Mouse (Mus musculus): ENCODE data around the gene Prep. TPM values are rescaled to one million over a fixed set of nuclear protein-coding genes. Genes with fewer than 3 reads are reported as not detected.

Prep gene
- polyA plus RNA-seq, 1 experiment, result 2.1 TPM

- Histone ChIP-seq H3K27me3 (ENCODE audit: control insufficient read depth, insufficient read depth, low read length) (no peaks in the 10 kb centered on the region), H3K4me3 (ENCODE audit: control insufficient read depth, low read depth, low read length) (no peak overlapping the region), H3K36me3 (ENCODE audit: control insufficient read depth, insufficient read depth, low read length) (no peaks in the 10 kb centered on the region), H3K4me1 (ENCODE audit: control insufficient read depth, insufficient read depth, low read length) (no peaks in the 10 kb centered on the region; the same call in 1 of the 2 replicates), H3K27ac (ENCODE audit: control insufficient read depth, insufficient read depth, low read depth, low read length) (no peak overlapping the region)
- no peak for TF ChIP-seq POLR2A (IDR thresholded peaks at IDR 0.05; ENCODE audit: control insufficient read depth, low read depth, low read length)
- TF ChIP-seq CTCF (IDR thresholded peaks at IDR 0.05; ENCODE audit: control insufficient read depth, insufficient read depth, insufficient replicate concordance, low read depth, low read length), result no peak
Observed at GRCm38 (mm10) chr10:45118389-45118788, 51.4 kb downstream of the Prep start.

- H3K36me3 ChIP-seq (ENCODE audit: control insufficient read depth, insufficient read depth, low read length), result no peaks in the 10 kb centered on the region
- TF ChIP-seq CTCF (IDR thresholded peaks at IDR 0.05; ENCODE audit: control insufficient read depth, insufficient read depth, insufficient replicate concordance, low read depth, low read length) (no peak), POLR2A (IDR thresholded peaks at IDR 0.05; ENCODE audit: control insufficient read depth, low read depth, low read length) (no peak)
- H3K4me3 ChIP-seq (ENCODE audit: control insufficient read depth, low read depth, low read length), result no peak overlapping the region
- H3K27me3 ChIP-seq (ENCODE audit: control insufficient read depth, insufficient read depth, low read length), result no peaks in the 10 kb centered on the region
- H3K27ac ChIP-seq (ENCODE audit: control insufficient read depth, insufficient read depth, low read depth, low read length), result no peak overlapping the region
- H3K4me1 ChIP-seq (ENCODE audit: control insufficient read depth, insufficient read depth, low read length), result no peaks in the 10 kb centered on the region; the same call in 1 of the 2 replicates
Observed at GRCm38 (mm10) chr10:45121637-45122036, 54.6 kb downstream of the Prep start.

GRCm38 (mm10) chr10:45122476-45122875, 55.5 kb downstream of the Prep start:
- no peak overlapping the region for H3K27ac ChIP-seq (ENCODE audit: control insufficient read depth, insufficient read depth, low read depth, low read length)
- no peaks in the 10 kb centered on the region for H3K27me3 ChIP-seq (ENCODE audit: control insufficient read depth, insufficient read depth, low read length)
- TF ChIP-seq CTCF (IDR thresholded peaks at IDR 0.05; ENCODE audit: control insufficient read depth, insufficient read depth, insufficient replicate concordance, low read depth, low read length) (no peak), POLR2A (IDR thresholded peaks at IDR 0.05; ENCODE audit: control insufficient read depth, low read depth, low read length) (no peak)
- H3K4me1 ChIP-seq (ENCODE audit: control insufficient read depth, insufficient read depth, low read length), result no peaks in the 10 kb centered on the region; the same call in 1 of the 2 replicates
- no peak overlapping the region for H3K4me3 ChIP-seq (ENCODE audit: control insufficient read depth, low read depth, low read length)
- no peaks in the 10 kb centered on the region for H3K36me3 ChIP-seq (ENCODE audit: control insufficient read depth, insufficient read depth, low read length)

- Histone ChIP-seq H3K4me3 (ENCODE audit: control insufficient read depth, low read depth, low read length) (no peak overlapping the region), H3K27me3 (ENCODE audit: control insufficient read depth, insufficient read depth, low read length) (no peaks in the 10 kb centered on the region), H3K27ac (ENCODE audit: control insufficient read depth, insufficient read depth, low read depth, low read length) (no peak overlapping the region), H3K4me1 (ENCODE audit: control insufficient read depth, insufficient read depth, low read length) (no peaks in the 10 kb centered on the region; the same call in 1 of the 2 replicates), H3K36me3 (ENCODE audit: control insufficient read depth, insufficient read depth, low read length) (no peaks in the 10 kb centered on the region)
- TF ChIP-seq POLR2A (IDR thresholded peaks at IDR 0.05; ENCODE audit: control insufficient read depth, low read depth, low read length), result no peak
- no peak for TF ChIP-seq CTCF (IDR thresholded peaks at IDR 0.05; ENCODE audit: control insufficient read depth, insufficient read depth, insufficient replicate concordance, low read depth, low read length)
Observed at GRCm38 (mm10) chr10:45123011-45123410, 56.0 kb downstream of the Prep start.

- TF ChIP-seq POLR2A (IDR thresholded peaks at IDR 0.05; ENCODE audit: control insufficient read depth, low read depth, low read length), result no peak
- TF ChIP-seq CTCF (IDR thresholded peaks at IDR 0.05; ENCODE audit: control insufficient read depth, insufficient read depth, insufficient replicate concordance, low read depth, low read length), result no peak
- Histone ChIP-seq H3K4me1 (ENCODE audit: control insufficient read depth, insufficient read depth, low read length) (no peaks in the 10 kb centered on the region), H3K4me3 (ENCODE audit: control insufficient read depth, low read depth, low read length) (peak overlapping the region; percentile 25), H3K27ac (ENCODE audit: control insufficient read depth, insufficient read depth, low read depth, low read length) (no peak overlapping the region), H3K27me3 (ENCODE audit: control insufficient read depth, insufficient read depth, low read length) (no peaks in the 10 kb centered on the region), H3K36me3 (ENCODE audit: control insufficient read depth, insufficient read depth, low read length) (no peaks in the 10 kb centered on the region)
Observed at GRCm38 (mm10) chr10:45129105-45129504, 62.1 kb downstream of the Prep start.

GRCm38 (mm10) chr10:45130004-45130403, 63.0 kb downstream of the Prep start:
- TF ChIP-seq POLR2A (IDR thresholded peaks at IDR 0.05; ENCODE audit: control insufficient read depth, low read depth, low read length) (no peak), CTCF (IDR thresholded peaks at IDR 0.05; ENCODE audit: control insufficient read depth, insufficient read depth, insufficient replicate concordance, low read depth, low read length) (no peak)
- Histone ChIP-seq H3K27ac (ENCODE audit: control insufficient read depth, insufficient read depth, low read depth, low read length) (no peak overlapping the region), H3K4me1 (ENCODE audit: control insufficient read depth, insufficient read depth, low read length) (no peaks in the 10 kb centered on the region), H3K27me3 (ENCODE audit: control insufficient read depth, insufficient read depth, low read length) (no peaks in the 10 kb centered on the region), H3K36me3 (ENCODE audit: control insufficient read depth, insufficient read depth, low read length) (no peaks in the 10 kb centered on the region), H3K4me3 (ENCODE audit: control insufficient read depth, low read depth, low read length) (no peak overlapping the region)

- no peaks in the 10 kb centered on the region for H3K4me1 ChIP-seq (ENCODE audit: control insufficient read depth, insufficient read depth, low read length)
- H3K4me3 ChIP-seq (ENCODE audit: control insufficient read depth, low read depth, low read length), result no peak overlapping the region
- TF ChIP-seq POLR2A (IDR thresholded peaks at IDR 0.05; ENCODE audit: control insufficient read depth, low read depth, low read length), result no peak
- peak; percentile 22; the same call in 1 of the 2 replicates for TF ChIP-seq CTCF (IDR thresholded peaks at IDR 0.05; ENCODE audit: control insufficient read depth, insufficient read depth, insufficient replicate concordance, low read depth, low read length)
- H3K27me3 ChIP-seq (ENCODE audit: control insufficient read depth, insufficient read depth, low read length), result no peaks in the 10 kb centered on the region
- no peak overlapping the region for H3K27ac ChIP-seq (ENCODE audit: control insufficient read depth, insufficient read depth, low read depth, low read length)
- H3K36me3 ChIP-seq (ENCODE audit: control insufficient read depth, insufficient read depth, low read length), result no peaks in the 10 kb centered on the region
Observed at GRCm38 (mm10) chr10:45132371-45132770, 65.4 kb downstream of the Prep start.

GRCm38 (mm10) chr10:45136806-45137205, 69.8 kb downstream of the Prep start:
- H3K27me3 ChIP-seq (ENCODE audit: control insufficient read depth, insufficient read depth, low read length), result no peaks in the 10 kb centered on the region
- no peak for TF ChIP-seq CTCF (IDR thresholded peaks at IDR 0.05; ENCODE audit: control insufficient read depth, insufficient read depth, insufficient replicate concordance, low read depth, low read length)
- no peak for TF ChIP-seq POLR2A (IDR thresholded peaks at IDR 0.05; ENCODE audit: control insufficient read depth, low read depth, low read length)
- H3K36me3 ChIP-seq (ENCODE audit: control insufficient read depth, insufficient read depth, low read length), result no peaks in the 10 kb centered on the region
- H3K4me1 ChIP-seq (ENCODE audit: control insufficient read depth, insufficient read depth, low read length), result no peaks in the 10 kb centered on the region
- no peak overlapping the region for H3K4me3 ChIP-seq (ENCODE audit: control insufficient read depth, low read depth, low read length)
- no peak overlapping the region for H3K27ac ChIP-seq (ENCODE audit: control insufficient read depth, insufficient read depth, low read depth, low read length)

All from testis, adult 2 months (tissue).